Mouse (Mus musculus) E14TG2a.4 (cell line): ENCODE results near the gene Rala.

Experiments used
- CTCF ChIP-seq: conservative IDR thresholded peaks from 2 replicates; pipeline ENCODE4 v1.5.1; 2014; ENCODE audit warnings: low read length
- POU5F1 ChIP-seq: IDR thresholded peaks from 2 replicates; pipeline ENCODE4 v1.6.1; 2014; ENCODE audit warnings: low read length, borderline replicate concordance

DNA sequence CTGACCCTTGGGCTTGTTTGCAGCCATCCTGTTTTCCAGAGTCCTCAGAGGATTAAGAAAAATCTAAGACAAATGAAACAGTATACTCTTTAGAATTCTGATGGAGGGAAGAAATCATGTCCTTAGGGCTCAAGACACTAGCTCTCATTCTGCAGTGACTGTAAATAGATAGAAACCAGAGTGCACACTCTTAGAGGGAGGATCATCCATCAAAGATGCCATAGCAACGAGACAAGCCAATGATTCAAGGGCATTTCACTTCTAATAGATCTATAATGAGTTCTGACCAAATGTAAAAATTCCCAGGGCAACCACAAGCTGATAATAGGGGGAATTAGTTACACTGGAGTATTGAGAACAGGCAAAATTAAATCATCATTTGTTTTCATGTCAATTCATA lies 47.0 kb downstream of the Rala start:
- no peak for TF ChIP-seq CTCF
- no peak for TF ChIP-seq POU5F1
